Mouse (Mus musculus) bone marrow macrophage, adult 2 months (primary cell): ENCODE measurements around the gene Ces1h.

Experiments
- CTCF ChIP-seq: IDR thresholded peaks from 2 replicates; pipeline ENCODE4 v1.5.1; 2012; ENCODE audit warnings: low read depth, mild to moderate bottlenecking, low read length, moderate library complexity
- POLR2A ChIP-seq: IDR thresholded peaks from 2 replicates; pipeline ENCODE4 v1.6.1; 2012; ENCODE audit warnings: mild to moderate bottlenecking, low read depth, low read length, borderline replicate concordance

DNA sequence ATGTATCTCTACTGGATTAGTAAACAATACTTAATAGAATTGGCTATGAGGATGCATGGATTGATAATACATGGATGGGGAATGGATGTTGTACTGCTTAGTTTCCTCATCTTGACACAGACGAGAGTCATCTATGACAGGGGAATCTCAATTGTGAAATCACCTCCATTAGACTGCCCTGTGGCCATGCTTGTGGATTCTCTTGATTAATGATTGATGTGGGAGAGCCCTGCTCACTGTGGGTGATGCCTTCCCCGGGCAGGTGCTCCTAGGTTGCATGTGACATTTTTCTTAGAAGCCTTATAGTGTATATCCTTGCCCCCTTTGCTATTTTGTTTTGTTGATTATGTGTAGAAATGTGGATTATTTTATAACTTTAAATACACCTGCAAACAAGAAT is 54.4 kb downstream of the Ces1h start:
- TF ChIP-seq CTCF (no peak), POLR2A (no peak)
